Mouse (Mus musculus) activated CD4-positive, CD25-positive, alpha-beta regulatory T cell, adult 9 weeks (primary cell): Measurements from ENCODE around the gene 1700021F07Rik. TPM values are rescaled to one million over a fixed set of nuclear protein-coding genes. Genes with fewer than 3 reads are reported as not detected.

ENCODE experiments used
- polyA plus RNA-seq: library from polyadenylated mRNA; unstranded; fragments of 100-300 nt; shearing (Covaris generic); gene quantifications from one replicate; pipeline ENCODE4 v1.2.1, GENCODE M21; 2017

Gene 1700021F07Rik
- not detected for polyA plus RNA-seq

DNA sequence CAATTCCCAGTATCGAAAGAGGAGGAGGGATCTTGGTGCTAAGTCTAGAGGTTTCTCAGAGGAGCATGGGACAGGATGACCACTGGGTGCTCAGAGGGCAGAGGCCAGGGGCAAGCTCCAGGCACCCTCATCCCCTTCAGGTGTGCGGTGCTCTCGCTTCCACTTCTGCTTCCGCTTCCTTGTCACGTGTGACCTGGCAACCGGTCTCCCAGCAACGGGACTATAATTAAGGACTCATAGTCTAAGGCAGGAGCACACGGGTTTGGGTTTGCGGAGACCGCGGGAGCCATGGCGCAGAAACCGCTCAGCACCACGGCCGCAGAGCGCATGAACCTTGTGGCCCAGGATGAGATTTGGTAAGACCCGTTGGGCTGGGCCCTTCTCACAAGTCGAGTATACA lies at the start of gene 1700021F07Rik:
TSS of gene 1700021F07Rik (plus strand) at position 211 of the 400 bp plus-strand sequence.

Other genes starting within 250 kb of the 1700021F07Rik start
- gene Pmepa1, start 246.1 kb upstream of the 1700021F07Rik start, polyA plus RNA-seq: 3.4 TPM
- not detected for gene Ankrd60, start 55.8 kb downstream of the 1700021F07Rik start, polyA plus RNA-seq
- 9.6 TPM for gene Rab22a, start 137.2 kb downstream of the 1700021F07Rik start, polyA plus RNA-seq
- not detected for gene 1700010B08Rik, start 196.8 kb downstream of the 1700021F07Rik start, polyA plus RNA-seq
- 10.4 TPM for gene Vapb, start 214.9 kb downstream of the 1700021F07Rik start, polyA plus RNA-seq